Mouse (Mus musculus) right cerebral cortex, postnatal 14 days (tissue): ENCODE data around the gene Tcp11l2.
A peak's percentile ranks its signal among the peaks of the same experiment; 100 is the strongest.

Source experiments
- DNase-seq: peaks from one replicate; pipeline ENCODE4 v3.0.0; 2022

Tcp11l2 gene

DNA sequence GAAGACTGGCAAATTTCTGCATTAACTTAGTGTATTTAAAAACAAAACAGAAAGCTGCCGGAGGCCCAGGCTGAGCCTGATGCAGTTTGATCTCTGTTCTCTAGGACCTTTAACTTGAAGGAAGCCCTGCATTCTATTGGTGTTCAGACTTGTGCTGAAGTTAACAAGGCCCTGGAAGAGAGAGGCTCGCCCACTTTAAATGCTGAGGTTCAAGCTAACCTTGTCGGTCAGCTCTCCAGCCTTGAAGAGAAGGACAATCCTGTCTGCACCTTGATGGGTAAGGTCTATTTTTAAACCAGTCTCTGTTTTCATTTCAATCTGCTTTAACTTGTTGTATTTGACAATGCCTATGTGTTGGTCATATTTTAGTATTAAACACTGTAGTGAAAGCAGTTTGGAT, 31.9 kb downstream of the Tcp11l2 start:
- no peak for DNase-seq

DNA sequence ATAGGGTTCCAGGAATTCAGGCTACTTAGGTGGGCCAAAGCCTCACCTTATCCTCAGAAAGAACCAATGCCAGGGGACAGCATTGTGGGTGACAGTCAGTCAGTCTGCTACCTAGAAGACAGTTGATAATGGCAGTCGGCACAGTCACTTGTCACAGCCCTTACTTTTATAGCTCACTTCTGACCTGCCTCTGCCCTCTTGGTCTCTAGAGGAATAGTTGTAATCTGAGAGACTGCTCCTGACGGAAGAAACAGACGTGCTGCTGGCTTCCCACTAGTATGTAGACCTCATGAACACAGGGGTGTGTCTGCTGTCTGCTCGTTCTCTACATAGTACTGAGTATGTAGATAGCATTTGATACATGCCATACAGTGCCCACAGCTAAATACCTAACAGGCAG, 33.9 kb downstream of the Tcp11l2 start:
- no peak for DNase-seq

GRCm38 (mm10) chr10:84610783-84611182, 34.4 kb downstream of the Tcp11l2 start:
- no peak for DNase-seq

- DNase-seq, result no peak
Observed at GRCm38 (mm10) chr10:84611664-84612063, 35.2 kb downstream of the Tcp11l2 start.

- no peak for DNase-seq
Observed at GRCm38 (mm10) chr10:84612281-84612680, 35.9 kb downstream of the Tcp11l2 start.

- DNase-seq, result no peak
Observed at GRCm38 (mm10) chr10:84613366-84613765, 36.9 kb downstream of the Tcp11l2 start.

GRCm38 (mm10) chr10:84615076-84615475, 38.6 kb downstream of the Tcp11l2 start:
- DNase-seq, result no peak

- DNase-seq, result peak; percentile 89
Observed at GRCm38 (mm10) chr10:84621826-84622790, 45.7 kb downstream of the Tcp11l2 start, which contains the start of gene Polr3b. Gene Polr3b (plus strand): TSS chr10:84622292.

- DNase-seq, result peak; percentile 23
Observed at GRCm38 (mm10) chr10:84631182-84631581, 54.8 kb downstream of the Tcp11l2 start.

GRCm38 (mm10) chr10:84632005-84632404, 55.6 kb downstream of the Tcp11l2 start:
- DNase-seq, result no peak

DNA sequence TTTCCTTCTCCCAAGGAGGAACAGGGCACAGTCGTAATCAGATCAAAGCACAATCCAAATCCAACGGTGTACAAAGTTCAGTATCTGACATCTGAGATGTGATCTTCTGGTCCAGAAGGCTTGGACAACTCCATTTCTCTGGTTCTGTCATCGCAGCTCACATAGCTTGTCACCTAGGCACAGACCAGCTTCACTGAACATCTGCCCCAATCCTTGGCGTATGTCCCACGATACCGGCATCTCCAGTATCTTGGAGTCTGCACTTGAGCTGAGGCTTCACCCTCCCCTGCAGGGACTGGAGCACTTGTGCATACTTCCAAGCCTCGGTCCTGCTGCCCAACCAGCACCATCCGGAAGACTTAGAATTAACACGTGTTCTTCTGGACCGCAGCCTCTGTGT, 60.2 kb downstream of the Tcp11l2 start:
- no peak for DNase-seq

DNA sequence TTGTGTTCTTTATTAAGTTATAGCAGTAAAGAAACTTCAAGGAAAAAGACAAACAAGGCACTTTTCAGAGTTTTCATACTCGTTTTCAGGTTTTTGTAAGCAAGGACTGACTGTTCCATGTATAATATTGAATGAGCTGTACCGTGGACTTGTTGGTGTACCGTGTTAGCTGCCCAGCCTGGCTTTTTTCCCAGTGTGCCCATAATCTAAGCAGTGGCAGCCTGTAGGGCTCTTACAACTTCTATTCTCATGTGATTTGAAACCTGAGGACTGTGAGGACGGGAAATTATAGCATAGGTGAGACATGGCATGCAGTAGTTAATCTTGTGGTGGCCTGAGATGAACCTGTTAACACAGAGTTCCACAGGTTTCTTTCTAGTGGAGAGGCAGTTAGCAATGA, 62.0 kb downstream of the Tcp11l2 start:
- no peak for DNase-seq

- no peak for DNase-seq
Observed at GRCm38 (mm10) chr10:84639525-84640287, 63.3 kb downstream of the Tcp11l2 start.

- DNase-seq, result no peak
Observed at GRCm38 (mm10) chr10:84640861-84641260, 64.4 kb downstream of the Tcp11l2 start.

- DNase-seq, result no peak
Observed at GRCm38 (mm10) chr10:84641576-84641975, 65.2 kb downstream of the Tcp11l2 start.

GRCm38 (mm10) chr10:84645940-84646339, 69.5 kb downstream of the Tcp11l2 start:
- no peak for DNase-seq

- DNase-seq, result peak; percentile 41
Observed at GRCm38 (mm10) chr10:84646506-84647102, 70.2 kb downstream of the Tcp11l2 start.

GRCm38 (mm10) chr10:84647264-84647663, 70.8 kb downstream of the Tcp11l2 start:
- DNase-seq, result no peak

- no peak for DNase-seq
Observed at GRCm38 (mm10) chr10:84648911-84649310, 72.5 kb downstream of the Tcp11l2 start.

- DNase-seq, result no peak
Observed at GRCm38 (mm10) chr10:84654029-84654428, 77.6 kb downstream of the Tcp11l2 start.

- DNase-seq, result no peak
Observed at GRCm38 (mm10) chr10:84654731-84655130, 78.3 kb downstream of the Tcp11l2 start.

- DNase-seq, result no peak
Observed at GRCm38 (mm10) chr10:84656618-84657017, 80.2 kb downstream of the Tcp11l2 start.

DNA sequence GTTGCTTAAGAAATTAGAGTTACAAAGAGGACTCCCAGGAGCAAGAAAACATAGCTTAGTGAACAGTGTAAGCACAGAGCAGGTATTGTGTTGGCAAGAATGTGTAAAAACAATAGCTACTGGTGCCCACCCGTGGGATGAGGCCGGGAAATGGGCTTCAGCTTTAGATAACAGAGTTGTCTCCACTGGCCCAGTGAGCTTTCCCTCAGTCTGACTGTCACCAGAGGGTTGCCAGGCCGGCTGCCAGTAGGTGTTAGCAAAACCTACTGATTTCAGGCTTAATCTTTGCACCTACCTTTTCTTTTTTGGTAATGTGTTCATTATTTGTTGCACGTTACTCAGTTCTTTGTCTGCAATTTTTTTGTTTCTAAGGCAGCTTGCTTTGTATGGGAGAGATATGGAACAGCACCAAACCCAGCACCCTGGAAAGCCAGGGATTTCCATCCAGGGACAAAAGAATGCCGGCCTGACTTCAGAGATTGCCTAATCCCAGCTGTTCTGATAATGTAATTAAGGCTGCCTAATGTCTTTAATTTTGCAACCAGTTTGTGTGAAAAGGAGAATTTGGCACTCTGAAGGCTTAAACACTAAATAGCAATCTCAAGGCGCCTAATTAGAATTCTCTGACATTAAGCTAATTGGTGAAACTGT, 81.1 kb downstream of the Tcp11l2 start:
- DNase-seq, result no peak
